Mouse (Mus musculus) brain, adult 2 months (tissue): Measurements from ENCODE around the gene Cgas.
"Not testable (repeated sequence)": the region's sequence is repeated elsewhere in the genome, so short reads cannot be mapped to it uniquely, and the experiment has no call there.

ENCODE experiments used
- DNase-seq: peaks from one replicate; pipeline ENCODE4 v3.0.0; 2011; ENCODE audit warnings: low read depth, low spot score

The Cgas gene

GRCm38 (mm10) chr9:78442579-78443392, at the start of gene Cgas:
Cgas (minus strand) TSS chr9:78443237.
- peak; percentile 38 for DNase-seq

- DNase-seq: no peak
Observed at GRCm38 (mm10) chr9:78492254-78492653, 49.2 kb upstream of the Cgas start.

GRCm38 (mm10) chr9:78491169-78491568, 48.1 kb upstream of the Cgas start:
- no peak for DNase-seq

GRCm38 (mm10) chr9:78488890-78489420, 45.9 kb upstream of the Cgas start, which contains the start of gene Eef1a1:
Eef1a1 (minus strand) TSS chr9:78489151.
- peak; percentile 70 for DNase-seq

GRCm38 (mm10) chr9:78488021-78488420, 45.0 kb upstream of the Cgas start:
- DNase-seq: not testable (repeated sequence)

DNA sequence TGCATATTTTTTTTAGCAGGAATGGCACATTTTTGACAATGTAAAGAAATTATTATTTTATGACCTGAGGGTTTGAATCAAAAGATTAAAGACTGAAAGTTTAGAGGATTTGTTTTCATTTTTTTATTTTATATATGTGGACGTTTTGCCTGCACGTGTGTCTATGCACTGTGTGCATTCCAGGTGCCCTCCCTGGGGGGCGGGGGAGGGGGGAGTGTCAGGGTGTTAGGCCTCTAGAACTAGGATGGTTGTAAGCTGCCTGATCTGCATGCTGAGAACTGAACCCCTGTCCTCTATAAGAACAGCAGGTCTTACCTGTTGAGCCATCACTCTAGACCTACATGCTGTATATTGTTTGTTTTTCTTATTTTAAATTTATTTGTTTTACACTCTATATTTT, 41.6 kb upstream of the Cgas start:
- no peak for DNase-seq

GRCm38 (mm10) chr9:78482386-78482785, 39.3 kb upstream of the Cgas start:
- no peak for DNase-seq

DNA sequence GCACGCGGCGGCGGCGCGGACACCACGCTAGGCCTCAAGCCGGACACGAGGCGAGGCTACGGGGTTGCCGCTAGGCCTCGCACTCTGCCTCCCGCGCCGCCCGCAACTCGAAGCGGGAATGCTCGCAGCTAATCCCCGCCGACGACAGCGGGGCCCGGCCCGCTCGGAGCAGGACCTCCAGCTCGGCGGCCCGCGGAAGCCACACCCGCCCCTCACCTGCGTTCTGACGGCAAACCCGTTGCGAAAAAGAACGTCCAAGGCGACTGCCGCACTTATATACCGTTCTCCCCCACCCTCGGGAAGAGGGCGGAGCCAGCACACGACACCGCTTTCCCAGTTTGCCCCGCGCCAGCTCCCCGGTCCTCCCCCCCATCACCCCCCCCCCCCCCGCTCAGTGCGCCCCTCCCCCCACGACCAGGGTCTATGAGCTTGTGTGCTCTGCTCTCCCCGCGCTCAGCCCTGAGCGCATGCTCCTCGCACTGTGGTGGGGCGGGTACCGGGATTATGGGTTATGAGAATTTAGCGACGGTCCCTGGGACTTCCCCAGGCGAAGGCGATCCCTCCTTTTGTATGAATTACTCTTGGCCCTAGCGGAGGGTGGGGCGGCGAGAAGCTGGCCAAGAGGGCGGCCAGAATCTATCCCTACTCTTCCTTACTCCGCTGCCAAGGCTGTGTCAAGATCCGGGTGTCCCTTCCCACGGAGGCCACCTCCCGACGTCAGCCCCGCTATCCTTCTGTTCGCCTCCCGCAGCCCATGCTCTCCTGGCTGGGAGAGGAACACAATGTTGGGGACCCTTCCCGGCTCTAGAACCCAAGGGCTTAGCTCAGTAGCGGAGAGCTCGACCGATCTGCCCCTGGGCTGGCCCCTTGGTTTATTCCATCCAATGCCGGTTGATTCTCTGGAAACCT, 38.6 kb upstream of the Cgas start:
- DNase-seq: peak; percentile 99

- peak; percentile 89 for DNase-seq
Observed at GRCm38 (mm10) chr9:78480706-78481358, 37.8 kb upstream of the Cgas start.

DNA sequence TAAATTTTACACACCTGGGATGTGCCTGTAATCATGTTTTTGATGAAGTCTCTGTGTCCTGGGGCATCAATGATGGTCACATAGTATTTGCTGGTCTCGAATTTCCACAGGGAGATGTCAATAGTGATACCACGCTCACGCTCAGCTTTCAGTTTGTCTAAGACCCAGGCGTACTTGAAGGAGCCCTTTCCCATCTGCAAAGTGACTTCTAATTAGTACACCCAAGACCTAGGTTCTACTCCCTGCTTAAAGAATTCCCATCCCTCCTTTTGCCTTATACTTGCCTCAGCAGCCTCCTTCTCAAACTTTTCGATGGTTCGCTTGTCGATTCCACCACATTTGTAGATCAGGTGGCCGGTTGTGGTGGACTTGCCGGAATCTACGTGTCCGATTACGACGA, 37.2 kb upstream of the Cgas start:
- DNase-seq: not testable (repeated sequence)

DNA sequence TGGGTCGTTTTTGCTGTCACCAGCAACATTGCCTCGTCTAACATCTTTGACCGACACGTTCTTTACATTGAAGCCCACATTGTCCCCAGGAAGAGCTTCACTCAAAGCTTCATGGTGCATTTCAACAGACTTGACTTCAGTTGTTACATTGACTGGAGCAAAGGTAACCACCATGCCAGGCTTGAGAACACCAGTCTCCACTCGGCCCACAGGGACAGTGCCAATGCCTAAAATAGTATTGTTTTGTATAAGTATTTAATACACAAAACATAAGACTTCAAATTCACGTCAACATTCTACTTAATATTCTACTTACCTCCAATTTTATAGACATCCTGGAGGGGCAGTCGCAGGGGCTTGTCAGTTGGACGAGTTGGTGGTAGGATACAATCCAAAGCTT, 36.3 kb upstream of the Cgas start:
- DNase-seq: not testable (repeated sequence)

DNA sequence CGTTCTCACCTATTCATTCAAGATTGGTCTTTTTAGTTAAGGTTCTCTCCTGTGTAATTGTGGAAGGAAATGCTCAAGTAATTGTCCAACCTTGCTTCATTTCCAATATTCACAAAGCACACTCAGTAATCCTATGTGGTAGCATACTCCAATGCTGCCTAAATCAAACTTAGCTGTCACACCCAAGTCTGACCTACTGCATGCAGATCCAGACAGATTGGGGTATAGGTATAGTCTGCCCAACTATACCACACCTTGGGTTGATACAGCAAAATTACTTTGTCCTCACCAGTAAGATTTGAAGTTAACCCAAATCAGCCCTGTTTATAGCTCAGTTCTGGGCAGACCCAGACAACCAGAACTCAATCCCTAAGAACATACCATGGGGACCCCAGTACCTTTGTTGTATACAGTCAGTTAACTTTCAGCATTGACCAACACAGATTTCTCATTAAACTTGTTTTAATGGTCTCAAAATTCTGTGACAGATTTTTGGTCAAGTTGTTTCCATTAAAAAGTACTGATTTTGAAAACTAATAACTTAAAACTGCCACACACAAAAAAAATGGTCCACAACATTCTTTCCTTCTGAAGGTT, 35.1 kb upstream of the Cgas start:
- DNase-seq: not testable (repeated sequence)

DNA sequence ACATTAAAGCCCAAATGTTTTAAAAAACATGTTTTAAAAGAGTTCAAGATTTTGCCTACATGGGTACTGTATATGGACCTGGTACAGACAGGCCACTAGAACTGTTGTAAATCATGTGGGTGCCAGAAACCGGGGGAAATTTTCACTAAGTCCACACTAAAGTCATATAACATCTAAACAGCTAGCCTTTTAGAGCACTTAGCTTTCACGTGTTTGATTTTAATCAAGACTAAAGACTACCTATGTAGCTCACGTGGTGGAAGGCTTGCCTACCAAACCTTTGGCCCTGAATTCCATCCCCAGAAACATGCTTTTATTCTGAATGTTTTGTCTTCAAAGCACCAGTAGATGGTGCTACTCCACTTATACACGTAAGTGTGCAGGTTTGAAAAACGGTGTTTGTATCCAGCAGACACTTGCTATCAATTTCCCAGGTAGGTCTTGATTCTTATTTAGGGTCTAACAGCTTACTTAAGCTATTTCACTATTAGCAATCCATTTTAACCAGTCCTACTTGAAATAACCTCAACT, 34.0 kb upstream of the Cgas start:
- peak; percentile 78 for DNase-seq

DNA sequence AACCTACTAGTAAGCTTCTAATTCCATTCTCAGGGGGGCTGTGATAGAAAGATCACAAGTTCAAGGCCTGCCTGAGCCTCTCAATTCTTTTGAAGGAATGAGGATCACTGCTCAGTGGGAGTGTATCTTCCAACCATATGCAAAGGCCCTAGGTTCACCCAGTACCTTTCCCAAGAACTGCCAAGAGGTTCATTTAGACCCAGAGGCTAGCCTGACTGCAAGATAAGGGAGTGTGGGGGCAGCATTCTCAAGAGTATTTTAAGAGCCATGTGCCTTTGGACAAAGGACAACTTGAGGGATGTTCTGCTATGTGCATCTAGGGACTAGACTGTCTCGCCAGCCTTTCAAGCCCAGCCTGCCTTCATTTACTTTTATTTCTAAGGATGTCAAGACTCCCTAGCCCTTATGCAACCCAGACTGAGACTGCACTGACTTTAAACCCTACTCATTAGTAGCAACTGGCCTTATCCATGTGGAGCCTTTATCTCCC, 33.5 kb upstream of the Cgas start:
- no peak for DNase-seq

DNA sequence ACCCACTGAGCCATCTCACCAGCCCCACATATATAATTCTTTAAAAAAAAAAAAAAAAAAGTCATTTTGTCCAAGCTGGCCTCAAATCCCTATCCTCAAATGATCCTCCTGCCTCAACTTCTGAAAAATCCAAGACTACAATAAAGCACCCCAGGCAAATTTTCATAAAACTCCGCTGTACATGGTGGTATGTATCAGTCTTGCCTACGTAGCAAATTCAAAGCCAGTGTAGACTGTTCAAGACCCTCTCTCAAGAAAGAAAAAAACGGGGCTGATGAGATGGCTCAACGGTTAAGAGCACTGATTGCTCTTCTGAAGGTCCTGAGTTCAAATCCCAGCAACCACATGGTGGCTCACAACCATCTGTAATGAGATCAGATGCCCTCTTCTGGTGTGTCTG, 32.8 kb upstream of the Cgas start:
- DNase-seq: no peak

- no peak for DNase-seq
Observed at GRCm38 (mm10) chr9:78475383-78475780, 32.3 kb upstream of the Cgas start.

GRCm38 (mm10) chr9:78474771-78475382, 31.8 kb upstream of the Cgas start:
- no peak for DNase-seq

DNA sequence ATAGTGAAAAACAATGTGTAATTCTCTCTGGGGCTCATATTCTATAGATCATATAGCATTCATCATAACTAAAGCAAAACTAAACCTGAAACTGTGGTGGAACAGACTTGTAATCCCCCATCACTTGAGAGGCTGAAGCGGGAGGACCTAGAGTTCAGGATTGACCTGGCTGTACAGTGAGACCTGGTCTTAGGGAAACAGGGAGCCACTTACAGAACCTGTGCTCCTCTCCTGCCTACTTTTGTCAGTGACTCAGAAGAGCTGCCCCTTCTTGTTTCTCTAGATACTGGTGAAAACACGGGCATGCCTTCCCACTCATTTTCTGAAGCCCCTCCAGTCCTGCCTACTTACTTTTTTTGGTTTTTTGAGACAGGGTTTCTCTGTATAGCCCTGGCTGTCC, 31.2 kb upstream of the Cgas start:
- no peak for DNase-seq

DNA sequence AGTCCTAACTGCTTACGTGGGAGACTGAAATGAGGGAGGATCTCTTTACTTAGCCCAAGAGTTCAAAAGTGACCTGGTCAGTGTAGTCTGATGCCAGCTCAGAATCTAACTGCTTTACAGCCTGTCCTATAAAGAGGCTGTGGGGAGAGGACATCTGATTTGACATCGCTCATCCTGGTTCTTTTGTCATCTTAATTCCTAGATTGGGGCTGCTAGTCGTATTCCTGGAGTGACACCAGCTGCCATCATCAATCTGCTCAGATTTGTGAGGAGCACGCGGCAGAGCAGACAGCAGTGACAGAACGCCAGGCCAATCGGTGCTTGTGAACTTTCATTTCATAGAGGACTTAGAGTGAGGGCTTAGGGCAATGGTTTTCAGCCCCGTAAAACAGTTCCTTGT, 30.6 kb upstream of the Cgas start:
- DNase-seq: no peak

- DNase-seq: no peak
Observed at GRCm38 (mm10) chr9:78465725-78466124, 22.7 kb upstream of the Cgas start.
